Mouse (Mus musculus) brain, embryonic 14.5 days (tissue): ENCODE results near the gene Brd2.

Experiments used
- CTCF ChIP-seq: fragments of 200-500 bp; IDR thresholded peaks from 2 replicates; pipeline ENCODE4 v1.5.1; 2012; ENCODE audit warnings: inconsistent platforms, mild to moderate bottlenecking, moderate library complexity, borderline replicate concordance; ENCODE audit not compliant: insufficient read depth, insufficient read length; ENCODE audit errors: extremely low read depth
- POLR2A ChIP-seq: fragments of 200-500 bp; IDR thresholded peaks from 2 replicates; pipeline ENCODE4 v1.6.1; 2012; ENCODE audit warnings: mild to moderate bottlenecking, inconsistent platforms, borderline replicate concordance; ENCODE audit not compliant: poor library complexity, insufficient read depth, insufficient read length, severe bottlenecking; ENCODE audit errors: extremely low read depth

DNA sequence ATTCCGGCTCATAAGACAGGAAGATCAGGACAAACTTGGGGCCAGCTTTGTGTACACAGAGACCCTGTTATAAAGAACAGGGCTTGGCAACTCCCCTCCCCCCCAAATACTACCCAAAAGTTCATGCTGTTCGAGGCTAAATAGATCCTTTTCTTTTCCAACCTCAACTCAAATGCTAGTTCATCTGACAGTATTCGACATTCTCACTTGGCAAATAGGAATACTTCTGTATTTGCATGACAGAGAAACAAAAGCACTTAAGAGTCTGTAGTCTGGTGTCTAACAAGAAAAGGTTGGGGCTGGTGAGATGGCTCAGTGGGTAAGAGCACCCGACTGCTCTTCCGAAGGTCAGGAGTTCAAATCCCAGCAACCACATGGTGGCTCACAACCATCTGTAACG lies 14.0 kb downstream of the Brd2 start:
- TF ChIP-seq CTCF = no peak
- no peak for TF ChIP-seq POLR2A
